Mouse (Mus musculus) left cerebral cortex, adult 2 months (tissue): Measurements from ENCODE around the gene Gm4353. TPM values are rescaled to one million over a fixed set of nuclear protein-coding genes. Genes with fewer than 3 reads are reported as not detected.

Source experiments
- DNase-seq, 2 experiments: peaks; one replicate each; pipeline ENCODE4 v3.0.0; 2021 to 2022; ENCODE audit warnings: low spot score in 2 of 2, mixed read lengths in 1 of 2; ENCODE audit errors: extremely low spot score in 1 of 2
- H3K27ac ChIP-seq: fragments of 200-600 bp; 2 replicates; pipeline ENCODE4 v1.8.1; 2022
- H3K4me3 ChIP-seq: fragments of 200-600 bp; 2 replicates; pipeline ENCODE4 v1.8.1; 2022
- CTCF ChIP-seq: fragments of 200-600 bp; IDR thresholded peaks from 2 replicates; pipeline ENCODE4 v1.8.1; 2022; ENCODE audit warnings: antibody characterized with exemption, mild to moderate bottlenecking, moderate library complexity
- intact Hi-C: fragments of 180-260 bp; cut with DNase I; formaldehyde crosslinking; loops from one replicate; pipeline ENCODE4 v1.15.1; 2025
- total RNA-seq, 2 experiments: library from RNA; stranded (reverse); gene quantifications; 2 replicates each; pipeline ENCODE4 v1.2.3; 2021

Gene Gm4353
- total RNA-seq, 2 experiments from 2014 or later, result 2.5 to 2.8 TPM

GRCm38 (mm10) chr7:116115991-116116390, 31.6 kb upstream of the Gm4353 start:
- Histone ChIP-seq H3K4me3 (no peak overlapping the region), H3K27ac (no peak overlapping the region)
- no peak for TF ChIP-seq CTCF
- intact Hi-C loops, result no loop called here
- no peak for DNase-seq

- no peak for TF ChIP-seq CTCF
- Histone ChIP-seq H3K27ac (no peak overlapping the region), H3K4me3 (no peak overlapping the region)
- DNase-seq, result no peak
- intact Hi-C loops, result no loop called here
Measured at GRCm38 (mm10) chr7:116115216-116115930, 30.9 kb upstream of the Gm4353 start.

GRCm38 (mm10) chr7:116111546-116111945, 27.1 kb upstream of the Gm4353 start:
- TF ChIP-seq CTCF, result no peak

GRCm38 (mm10) chr7:116110661-116111060, 26.2 kb upstream of the Gm4353 start:
- no peak overlapping the region for H3K27ac ChIP-seq
- no peak for DNase-seq
- no peak overlapping the region for H3K4me3 ChIP-seq
- TF ChIP-seq CTCF, result no peak
- intact Hi-C loops, result no loop called here

More at GRCm38 (mm10) chr7:116111546-116111945, 27.1 kb upstream of the Gm4353 start:
- H3K27ac ChIP-seq, result no peak overlapping the region
- intact Hi-C loops, result no loop called here
- no peak overlapping the region for H3K4me3 ChIP-seq
- no peak for DNase-seq

- Histone ChIP-seq H3K27ac (no peak overlapping the region), H3K4me3 (no peak overlapping the region)
- intact Hi-C loops, result no loop called here
- DNase-seq, result no peak
- TF ChIP-seq CTCF, result no peak
Measured at GRCm38 (mm10) chr7:116103091-116103490, 18.7 kb upstream of the Gm4353 start.

GRCm38 (mm10) chr7:116099952-116100528, 15.6 kb upstream of the Gm4353 start:
- intact Hi-C loops, result no loop called here
- H3K27ac ChIP-seq, result no peak overlapping the region
- H3K4me3 ChIP-seq, result no peak overlapping the region
- DNase-seq, result no peak
- TF ChIP-seq CTCF, result no peak

- peak; percentile 11 for TF ChIP-seq CTCF
- intact Hi-C loops, result no loop called here
- Histone ChIP-seq H3K27ac (peak overlapping the region; percentile 92), H3K4me3 (peak overlapping the region; percentile 62)
- no peak for DNase-seq
Measured at GRCm38 (mm10) chr7:116093466-116093850, 9.0 kb upstream of the Gm4353 start.

GRCm38 (mm10) chr7:116092710-116093465, 8.5 kb upstream of the Gm4353 start:
- peak; percentile 92 to 95 for DNase-seq
- H3K4me3 ChIP-seq, result peak overlapping the region; percentile 62
- peak overlapping the region; percentile 92 for H3K27ac ChIP-seq
- intact Hi-C loops, result no loop called here
- peak; percentile 44 for TF ChIP-seq CTCF

GRCm38 (mm10) chr7:116060739-116061138, 23.7 kb downstream of the Gm4353 start:
- Histone ChIP-seq H3K27ac (no peak overlapping the region), H3K4me3 (no peak overlapping the region)
- intact Hi-C loops, result no loop called here
- peak; percentile 19; the same call in 1 of the 2 replicates for TF ChIP-seq CTCF
- DNase-seq, result no peak

- Histone ChIP-seq H3K27ac (no peak overlapping the region), H3K4me3 (peak overlapping the region; percentile 51)
- intact Hi-C loops, result loop anchor here (1.0 to 2.0 kb wide), 4 partner anchors 674 to 1166 kb away; no protein-coding TSS in a partner anchor
- DNase-seq, result no peak
- TF ChIP-seq CTCF, result no peak
Measured at GRCm38 (mm10) chr7:116040470-116041019, 43.9 kb downstream of the Gm4353 start.

- intact Hi-C loops, result loop anchor here (1.0 to 2.0 kb wide), 4 partner anchors 673 to 1166 kb away; no protein-coding TSS in a partner anchor
- peak overlapping the region; percentile 44; the same call in 1 of the 2 replicates for H3K27ac ChIP-seq
Measured at GRCm38 (mm10) chr7:116039538-116040466, 44.6 kb downstream of the Gm4353 start.

More at GRCm38 (mm10) chr7:116039538-116040466, 44.6 kb downstream of the Gm4353 start:
- peak; percentile 86 to 89 for DNase-seq
- H3K4me3 ChIP-seq, result peak overlapping the region; percentile 51
- peak; percentile 93 for TF ChIP-seq CTCF
